Mouse (Mus musculus) heart, postnatal 0 days (tissue): ENCODE measurements around the gene Lrrc17. TPM values are rescaled to one million over a fixed set of nuclear protein-coding genes. Genes with fewer than 3 reads are reported as not detected.

Experiments
- ATAC-seq: fragments of 200-750 bp; cut with Nextera tagmentation; 2 replicates; pipeline ENCODE4 v1.8.0; 2017; ENCODE audit warnings: low read depth, moderate number of reproducible peaks, moderate library complexity; ENCODE audit not compliant: insufficient read depth
- DNase-seq: peaks from one replicate; pipeline ENCODE4 v3.0.0-alpha.2; 2016; ENCODE audit warnings: low spot score
- H3K27ac ChIP-seq: fragments of 300-500 bp; sonication (generic); 2 replicates; pipeline ENCODE4 v1.5.1; 2014; ENCODE audit warnings: low read depth, mild to moderate bottlenecking
- H3K27me3 ChIP-seq: fragments of 300-500 bp; sonication (generic); 2 replicates; pipeline ENCODE4 v1.6.1; 2014; ENCODE audit warnings: low read length, mixed read lengths; ENCODE audit not compliant: control insufficient read depth, insufficient read depth
- H3K36me3 ChIP-seq: fragments of 300-500 bp; sonication (generic); replicated peaks from 2 replicates; pipeline ENCODE4 v1.6.1; 2014; ENCODE audit warnings: low read length, mixed read lengths; ENCODE audit not compliant: control insufficient read depth, insufficient read depth
- H3K4me1 ChIP-seq: fragments of 300-500 bp; sonication (generic); 2 replicates; pipeline ENCODE4 v1.6.1; 2014; ENCODE audit warnings: antibody characterized with exemption; ENCODE audit not compliant: control insufficient read depth, insufficient read depth
- H3K4me2 ChIP-seq: fragments of 300-500 bp; sonication (generic); 2 replicates; pipeline ENCODE4 v1.6.1; 2014; ENCODE audit warnings: low read depth, mild to moderate bottlenecking, low read length, moderate library complexity
- H3K4me3 ChIP-seq: fragments of 300-500 bp; sonication (generic); 2 replicates; pipeline ENCODE4 v1.5.1; 2014; ENCODE audit warnings: low read depth, low read length
- H3K9ac ChIP-seq: fragments of 300-500 bp; sonication (generic); replicated peaks from 2 replicates; pipeline ENCODE4 v1.6.1; 2014; ENCODE audit warnings: low read depth, low read length, mixed read lengths
- H3K9me3 ChIP-seq: fragments of 300-500 bp; sonication (generic); replicated peaks from 2 replicates; pipeline ENCODE4 v1.6.1; 2016; ENCODE audit warnings: low read length; ENCODE audit not compliant: control insufficient read depth
- CTCF ChIP-seq: IDR thresholded peaks from 2 replicates; pipeline ENCODE4 v1.5.1; 2016; ENCODE audit warnings: antibody characterized with exemption, control low read depth, low read depth
- EP300 ChIP-seq: IDR thresholded peaks from 2 replicates; pipeline ENCODE4 v1.6.1; 2016; ENCODE audit warnings: antibody characterized with exemption, low read depth
- WGBS: fragments of 180-500 bp; shearing (Covaris S2); extraction: QIAGEN DNeasy Blood & Tissue Kit; methylation state at CpG from one replicate; pipeline ENCODE4 v1.1.7; 2014; 5-methylcytosine and 5-hydroxymethylcytosine counted together
- polyA plus RNA-seq: library from polyadenylated mRNA; unstranded; fragments of >200 nt; fragmentation: Nextera tagmentation; extraction: Ambion mirVana; gene quantifications from 2 replicates; pipeline ENCODE4 v1.2.1, GENCODE M21; 2015
- total RNA-seq: library from RNA; depleted of rRNA; stranded (reverse); fragments of >200 nt; gene quantifications from 2 replicates; pipeline ENCODE4 v1.2.3, GENCODE M21; 2014; ENCODE audit warnings: low replicate concordance

Gene Lrrc17
- total and polyA plus RNA-seq, 2 experiments from 2014 or later: 12.3 to 17.5 TPM

GRCm38 (mm10) chr5:21509801-21510200 lies 33.6 kb upstream of the Lrrc17 start:
- H3K4me2 ChIP-seq: no peak overlapping the region
- DNase-seq: no peak
- 60% methylated on average over 4 of the region's 4 CpGs for WGBS
- ATAC-seq: no peak
- no peaks in the 10 kb centered on the region for H3K36me3 ChIP-seq
- no peak overlapping the region for H3K9ac ChIP-seq
- no peak for TF ChIP-seq EP300
- TF ChIP-seq CTCF: no peak
- H3K27me3 ChIP-seq: no peaks in the 10 kb centered on the region
- H3K27ac ChIP-seq: no peak overlapping the region
- no peak overlapping the region for H3K4me3 ChIP-seq
- H3K9me3 ChIP-seq: no peaks in the 10 kb centered on the region
- H3K4me1 ChIP-seq: 0 out of 2 replicates have a peak, but pooled peaks cover 3% of the 10 kb centered on the region

GRCm38 (mm10) chr5:21513363-21513762 lies 30.0 kb upstream of the Lrrc17 start:
- no peak overlapping the region for H3K4me3 ChIP-seq
- 24% methylated on average over 10 of the region's 10 CpGs for WGBS
- H3K27me3 ChIP-seq: no peaks in the 10 kb centered on the region
- DNase-seq: peak; percentile 26
- H3K4me1 ChIP-seq: 0 out of 2 replicates have a peak, but pooled peaks cover 3% of the 10 kb centered on the region
- ATAC-seq: 0 out of 2 replicates have a peak, but pooled peaks have one; percentile 39
- no peaks in the 10 kb centered on the region for H3K36me3 ChIP-seq
- no peak for TF ChIP-seq CTCF
- no peak for TF ChIP-seq EP300
- H3K27ac ChIP-seq: no peak overlapping the region; the same call in 1 of the 2 replicates
- H3K9ac ChIP-seq: no peak overlapping the region
- H3K9me3 ChIP-seq: no peaks in the 10 kb centered on the region
- H3K4me2 ChIP-seq: no peak overlapping the region

GRCm38 (mm10) chr5:21517562-21517961 lies 25.8 kb upstream of the Lrrc17 start:
- Histone ChIP-seq H3K9me3 (no peaks in the 10 kb centered on the region), H3K4me3 (no peak overlapping the region), H3K27ac (no peak overlapping the region), H3K4me2 (no peak overlapping the region), H3K36me3 (no peaks in the 10 kb centered on the region), H3K9ac (no peak overlapping the region), H3K27me3 (no peaks in the 10 kb centered on the region), H3K4me1 (0 out of 2 replicates have a peak, but pooled peaks cover 3% of the 10 kb centered on the region)
- DNase-seq (no peak), ATAC-seq (no peak)
- 96% methylated on average over 2 of the region's 2 CpGs for WGBS
- TF ChIP-seq EP300 (no peak), CTCF (no peak)

GRCm38 (mm10) chr5:21518207-21518606 lies 25.2 kb upstream of the Lrrc17 start:
- H3K27ac ChIP-seq: no peak overlapping the region
- no peak overlapping the region for H3K4me2 ChIP-seq
- H3K4me1 ChIP-seq: 0 out of 2 replicates have a peak, but pooled peaks cover 3% of the 10 kb centered on the region
- no peak for DNase-seq
- H3K9ac ChIP-seq: no peak overlapping the region
- ATAC-seq: no peak
- no peaks in the 10 kb centered on the region for H3K27me3 ChIP-seq
- H3K9me3 ChIP-seq: no peaks in the 10 kb centered on the region
- H3K36me3 ChIP-seq: no peaks in the 10 kb centered on the region
- TF ChIP-seq EP300 (no peak), CTCF (no peak)
- no peak overlapping the region for H3K4me3 ChIP-seq
- 89% methylated on average over 4 of the region's 4 CpGs for WGBS

- Histone ChIP-seq H3K9ac (no peak overlapping the region), H3K27me3 (no peaks in the 10 kb centered on the region), H3K27ac (no peak overlapping the region), H3K36me3 (no peaks in the 10 kb centered on the region), H3K4me3 (no peak overlapping the region), H3K9me3 (no peaks in the 10 kb centered on the region), H3K4me2 (no peak overlapping the region), H3K4me1 (no peaks in the 10 kb centered on the region)
- TF ChIP-seq CTCF: no peak
- no peak for TF ChIP-seq EP300
- WGBS: 74% methylated on average over 3 of the region's 3 CpGs
- no peak for ATAC-seq
- no peak for DNase-seq
These were observed 24.2 kb upstream of the Lrrc17 start for GRCm38 (mm10) chr5:21519166-21519565.

GRCm38 (mm10) chr5:21526835-21527485 lies 16.4 kb upstream of the Lrrc17 start:
- no peak overlapping the region for H3K9ac ChIP-seq
- no peaks in the 10 kb centered on the region for H3K4me1 ChIP-seq
- no peaks in the 10 kb centered on the region for H3K36me3 ChIP-seq
- H3K27ac ChIP-seq: peak overlapping the region; percentile 59; the same call in 1 of the 2 replicates
- TF ChIP-seq CTCF (no peak), EP300 (no peak)
- 58% methylated on average over 11 of the region's 11 CpGs for WGBS
- no peaks in the 10 kb centered on the region for H3K27me3 ChIP-seq
- H3K4me2 ChIP-seq: no peak overlapping the region
- no peak overlapping the region for H3K4me3 ChIP-seq
- 0 out of 2 replicates have a peak, but pooled peaks cover 7% of the 10 kb centered on the region for H3K9me3 ChIP-seq
- no peak for ATAC-seq
- DNase-seq: no peak
